Mouse (Mus musculus) thymus, postnatal 4 days (tissue): Measurements from ENCODE around the gene Ppcdc.
"Not testable (repeated sequence)": the region's sequence is repeated elsewhere in the genome, so short reads cannot be mapped to it uniquely, and the experiment has no call there.

Experiments used
- DNase-seq: peaks from one replicate; pipeline ENCODE4 v3.0.0; 2021

The Ppcdc gene

DNA sequence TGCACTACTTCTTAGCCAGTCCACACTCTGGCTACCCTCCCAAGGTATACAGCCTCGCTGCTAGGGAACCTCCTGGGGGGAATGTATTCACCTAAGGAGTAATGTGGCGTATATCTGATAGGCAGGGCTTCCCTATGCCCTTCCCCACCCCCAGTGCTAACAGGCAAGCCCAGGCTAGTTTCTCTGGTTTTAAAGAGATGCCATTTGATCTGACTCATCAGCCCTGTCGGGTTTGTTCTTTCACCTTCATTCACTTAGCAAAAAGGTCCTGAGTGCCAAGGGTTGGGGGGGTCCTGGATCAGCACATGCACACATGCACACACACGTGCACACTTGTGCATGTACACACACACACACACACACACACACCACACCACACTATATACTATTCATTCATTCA, 12.0 kb downstream of the Ppcdc start:
- no peak for DNase-seq

DNA sequence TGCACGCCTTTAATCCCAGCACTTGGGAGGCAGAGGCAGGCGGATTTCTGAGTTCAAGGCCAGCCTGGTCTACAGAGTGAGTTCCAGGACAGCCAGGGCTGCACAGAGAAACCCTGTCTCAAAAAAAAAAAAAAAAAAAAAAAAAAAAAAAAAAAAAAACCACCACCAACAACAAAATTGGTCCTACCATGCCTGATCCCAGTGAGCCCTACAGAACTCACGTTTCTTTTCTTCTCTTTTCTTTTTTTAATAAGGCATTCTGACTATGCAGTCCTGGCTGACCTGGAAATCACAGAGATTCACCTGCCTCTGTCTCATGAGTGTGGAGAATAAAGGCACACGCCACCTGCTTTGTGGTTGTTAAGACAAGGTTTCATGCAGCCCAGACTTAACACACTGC, 12.8 kb downstream of the Ppcdc start:
- not testable (repeated sequence) for DNase-seq

- no peak for DNase-seq
Measured at GRCm38 (mm10) chr9:57425116-57425515, 14.8 kb downstream of the Ppcdc start.

- DNase-seq = no peak
Measured at GRCm38 (mm10) chr9:57424066-57424465, 15.9 kb downstream of the Ppcdc start.

DNA sequence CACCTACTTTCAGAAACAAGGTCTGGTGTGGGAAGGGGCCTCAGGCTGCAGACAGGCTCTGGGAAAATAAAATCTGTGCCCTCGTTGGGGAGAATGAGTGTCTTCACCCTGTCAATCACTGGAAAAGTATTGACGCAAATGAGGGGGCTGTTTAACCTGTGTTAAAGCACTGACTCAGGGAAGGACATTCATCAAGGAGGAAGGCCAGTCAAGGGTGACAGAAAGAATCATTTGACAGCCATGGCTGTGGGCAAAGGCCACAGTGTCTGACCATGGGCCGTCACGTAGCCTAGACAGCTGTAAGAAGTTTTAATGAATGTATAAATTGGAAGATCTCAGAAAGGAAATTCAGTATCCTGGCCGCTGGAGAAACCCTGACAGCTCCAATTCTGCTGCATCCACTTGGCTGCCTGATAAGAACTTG, 18.2 kb downstream of the Ppcdc start:
- DNase-seq = peak; percentile 32

DNA sequence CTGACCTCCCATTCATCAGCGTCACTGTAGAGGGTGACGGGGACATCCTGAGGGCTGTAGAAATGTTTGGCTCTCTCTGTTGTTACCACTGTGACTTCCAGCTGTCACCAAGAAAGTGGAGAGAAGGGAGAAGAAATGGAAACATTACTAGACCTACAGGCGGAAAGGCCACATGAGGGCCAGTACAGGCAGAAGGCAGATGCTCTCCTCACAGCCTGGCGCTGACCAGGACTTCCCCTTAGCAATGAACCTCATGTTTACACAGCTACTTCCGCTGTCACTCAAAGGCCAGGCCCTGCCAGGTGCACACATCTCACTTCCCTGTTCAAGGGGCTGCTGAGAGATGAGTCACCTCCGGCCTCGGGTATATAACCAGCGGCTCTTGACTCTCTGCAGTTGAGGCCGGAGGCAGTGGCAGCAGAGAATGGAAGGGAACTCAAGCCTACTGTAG, 18.8 kb downstream of the Ppcdc start:
- peak; percentile 82 for DNase-seq

DNA sequence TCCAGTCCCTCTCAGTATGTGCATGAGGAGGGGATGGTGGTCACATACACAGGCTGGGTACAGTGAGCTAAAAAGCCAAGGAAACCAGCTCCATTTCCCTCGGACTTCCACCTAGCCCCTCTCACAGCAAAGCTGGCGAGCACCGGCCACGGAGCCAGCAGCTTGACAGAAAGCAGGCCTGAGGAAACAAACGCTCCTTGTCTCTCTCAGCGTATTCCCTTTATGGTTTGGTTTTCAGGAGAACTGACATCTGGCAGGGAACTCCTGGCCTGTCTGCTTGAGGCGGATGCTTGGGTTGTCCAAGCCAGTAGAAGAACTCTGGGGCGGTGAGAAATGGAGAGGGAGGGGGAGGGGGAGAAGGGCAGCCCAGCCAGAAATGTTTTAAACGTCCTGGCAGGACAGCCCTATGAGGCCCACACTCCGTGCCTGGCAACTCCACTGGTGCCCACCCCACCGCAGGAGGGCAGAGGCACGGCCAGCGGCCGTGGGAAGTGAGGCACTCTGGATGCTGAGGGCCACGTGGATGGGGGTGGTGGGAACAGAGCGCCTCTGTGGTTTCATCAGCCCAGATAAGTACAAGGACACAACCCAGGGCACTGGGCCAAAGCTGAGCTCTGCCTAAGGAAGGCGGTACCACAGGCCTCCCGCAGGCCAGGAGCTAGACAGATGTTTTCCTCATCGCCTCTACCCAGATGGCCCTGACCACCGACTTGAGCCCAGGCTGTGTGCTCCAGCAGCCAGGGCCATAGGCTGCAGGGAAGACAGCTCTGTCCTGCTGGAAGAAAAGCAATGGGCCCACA, 19.4 kb downstream of the Ppcdc start:
- DNase-seq = peak; percentile 65

DNA sequence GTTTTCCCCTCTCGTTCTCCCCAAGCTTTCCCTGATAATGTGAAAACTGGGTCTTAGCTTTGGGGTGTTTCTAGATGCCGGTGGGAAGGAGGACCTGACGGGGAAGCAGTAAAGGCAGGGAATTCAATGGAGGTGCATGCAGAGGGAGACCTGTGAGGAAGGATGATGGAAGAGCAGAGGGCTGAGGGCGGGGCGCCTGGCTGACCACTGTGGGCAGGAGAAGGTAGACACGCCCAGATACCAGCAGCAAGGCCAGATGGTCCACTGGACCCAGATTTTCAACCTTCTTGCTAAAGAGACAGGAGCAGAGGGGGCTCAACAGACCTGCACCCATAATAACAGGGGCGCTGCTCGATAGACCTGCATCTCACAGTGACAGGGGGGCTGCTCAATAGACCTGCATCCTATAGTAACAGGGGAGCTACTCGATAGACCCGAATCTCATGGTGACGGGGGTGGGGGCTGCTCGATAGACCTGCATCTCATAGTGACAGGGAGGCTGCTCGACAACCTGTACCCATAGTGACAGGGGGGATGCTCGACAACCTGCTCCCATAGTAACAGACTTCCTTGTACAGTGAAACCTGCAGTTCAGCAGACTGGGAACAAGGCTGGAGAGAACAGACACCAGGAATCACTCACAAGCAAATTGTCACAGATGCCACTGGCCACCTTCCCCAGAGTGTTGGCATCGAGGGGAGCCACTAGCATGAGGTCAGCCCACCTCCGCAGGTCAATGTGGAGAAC, 20.2 kb downstream of the Ppcdc start:
- DNase-seq = no peak

- no peak for DNase-seq
Measured at GRCm38 (mm10) chr9:57417341-57417740, 22.6 kb downstream of the Ppcdc start.

DNA sequence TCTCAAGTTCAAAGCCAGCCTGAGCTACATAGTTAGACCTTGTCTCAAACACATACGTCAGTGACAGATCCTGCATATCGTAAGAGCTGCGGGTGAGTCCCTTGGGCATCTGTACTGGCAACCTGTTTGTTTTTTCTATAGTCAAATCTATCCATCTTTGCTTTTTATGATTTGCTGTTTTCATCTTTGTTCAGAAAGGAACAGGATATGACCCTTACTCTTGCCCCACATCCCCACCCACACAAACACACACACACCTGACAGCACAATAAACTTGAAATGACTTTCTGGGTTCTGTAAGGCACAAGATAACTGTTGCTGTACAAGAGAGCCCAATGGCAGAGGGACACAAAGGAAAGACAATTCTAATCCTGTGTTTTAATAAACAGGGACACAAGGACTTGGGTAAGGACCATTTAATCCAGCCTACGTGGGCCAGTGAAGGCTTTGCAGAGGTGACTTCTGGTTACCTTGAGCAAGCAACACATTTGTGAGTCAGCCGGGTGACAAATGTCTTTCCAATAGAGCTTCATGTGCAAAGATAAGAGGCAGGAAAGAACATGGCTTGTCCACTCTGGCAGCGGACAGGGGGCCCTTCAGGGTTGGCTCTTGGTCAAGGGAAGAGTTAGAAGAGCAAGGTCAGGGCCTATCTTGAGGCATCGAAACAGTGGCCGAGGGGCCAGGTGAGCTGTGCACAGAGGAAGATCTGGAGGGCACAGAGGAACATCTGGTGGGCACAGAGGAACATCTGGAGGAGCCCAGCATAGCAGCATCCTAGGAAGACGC, 32.6 kb downstream of the Ppcdc start:
- no peak for DNase-seq

- DNase-seq = no peak
Measured at GRCm38 (mm10) chr9:57406395-57406794, 33.5 kb downstream of the Ppcdc start.

- DNase-seq = peak; percentile 19
Measured at GRCm38 (mm10) chr9:57404036-57404435, 35.9 kb downstream of the Ppcdc start.

GRCm38 (mm10) chr9:57402318-57403251, 37.3 kb downstream of the Ppcdc start:
- no peak for DNase-seq

GRCm38 (mm10) chr9:57398773-57399172, 41.2 kb downstream of the Ppcdc start:
- no peak for DNase-seq

GRCm38 (mm10) chr9:57392892-57393291, 47.0 kb downstream of the Ppcdc start:
- no peak for DNase-seq

GRCm38 (mm10) chr9:57390869-57391268, 49.1 kb downstream of the Ppcdc start:
- no peak for DNase-seq

GRCm38 (mm10) chr9:57389131-57389530, 50.8 kb downstream of the Ppcdc start:
- no peak for DNase-seq

- DNase-seq = no peak
Measured at GRCm38 (mm10) chr9:57386926-57387325, 53.0 kb downstream of the Ppcdc start.

- no peak for DNase-seq
Measured at GRCm38 (mm10) chr9:57384621-57385020, 55.3 kb downstream of the Ppcdc start.

GRCm38 (mm10) chr9:57360999-57361398, 78.9 kb downstream of the Ppcdc start:
- DNase-seq = no peak

DNA sequence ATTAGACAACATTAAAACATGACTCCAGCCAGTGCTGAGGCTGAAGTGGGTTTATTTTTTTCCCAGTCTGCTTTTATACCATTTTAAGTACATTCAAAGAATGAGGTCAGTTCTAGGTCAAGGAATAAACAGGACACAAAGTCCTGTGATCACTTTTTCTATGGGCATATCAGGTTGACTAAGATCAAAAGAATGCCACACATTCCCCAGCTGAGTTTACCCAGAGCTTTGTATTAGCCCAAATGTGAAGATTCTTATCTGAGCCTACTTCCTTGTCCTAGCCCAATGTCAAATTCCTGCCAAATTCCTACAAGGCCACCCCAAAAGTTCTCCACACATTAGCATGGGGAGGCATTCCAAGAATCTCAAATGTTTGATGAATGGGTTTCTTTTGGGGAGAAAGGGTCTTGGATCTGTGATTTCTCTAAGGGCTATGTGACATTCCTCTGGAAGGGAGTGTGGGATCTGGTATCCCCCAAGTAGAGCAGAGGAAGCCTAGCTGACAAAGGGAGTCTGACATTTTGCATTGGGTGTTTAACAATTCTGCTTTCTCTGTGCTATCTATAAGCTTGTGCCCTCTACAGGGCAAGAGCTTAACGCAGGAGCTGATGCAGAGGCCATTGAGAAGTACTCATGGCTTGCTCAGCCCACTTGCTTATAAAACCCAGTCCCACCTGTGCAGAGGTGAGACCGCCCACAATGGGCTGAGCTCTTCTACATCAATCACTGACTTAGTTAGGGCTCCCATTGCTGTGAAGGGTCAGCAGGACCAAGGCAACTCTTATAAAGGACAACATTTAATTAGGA, 85.3 kb downstream of the Ppcdc start:
- no peak for DNase-seq
